Mouse (Mus musculus) cerebellum, adult (tissue): ENCODE results near the gene Smim7.

ENCODE experiments used
- ATAC-seq: cut with Nextera tagmentation; 2 replicates; pipeline ENCODE4 v1.9.2; 2017; ENCODE audit warnings: mild to moderate bottlenecking, moderate library complexity, mixed read lengths; ENCODE audit not compliant: insufficient number of reproducible peaks, low FRiP score, low TSS enrichment

The Smim7 gene

GRCm38 (mm10) chr8:72570633-72571610, at the start of gene Smim7:
Smim7 (minus strand) TSS chr8:72571088.
- peak; percentile 92 for ATAC-seq

- no peak for ATAC-seq
These were observed 19.3 kb upstream of the Smim7 start for GRCm38 (mm10) chr8:72590198-72590597.

- no peak for ATAC-seq
These were observed 18.4 kb upstream of the Smim7 start for GRCm38 (mm10) chr8:72589286-72589685.

GRCm38 (mm10) chr8:72588865-72589264, 18.0 kb upstream of the Smim7 start:
- no peak for ATAC-seq

- ATAC-seq: no peak
These were observed 16.9 kb upstream of the Smim7 start for GRCm38 (mm10) chr8:72587806-72588205.

GRCm38 (mm10) chr8:72584390-72584789, 13.5 kb upstream of the Smim7 start:
- no peak for ATAC-seq

GRCm38 (mm10) chr8:72583056-72583771, 12.3 kb upstream of the Smim7 start:
- ATAC-seq: no peak

- no peak for ATAC-seq
These were observed 8.5 kb upstream of the Smim7 start for GRCm38 (mm10) chr8:72579374-72579773.

GRCm38 (mm10) chr8:72577941-72578340, 7.1 kb upstream of the Smim7 start:
- no peak for ATAC-seq

- no peak for ATAC-seq
These were observed 6.4 kb upstream of the Smim7 start for GRCm38 (mm10) chr8:72577266-72577665.

- ATAC-seq: no peak
These were observed 5.0 kb upstream of the Smim7 start for GRCm38 (mm10) chr8:72575915-72576314.

GRCm38 (mm10) chr8:72573450-72573849, 2.6 kb upstream of the Smim7 start:
- ATAC-seq: no peak

- no peak for ATAC-seq
These were observed 1.6 kb upstream of the Smim7 start for GRCm38 (mm10) chr8:72572507-72572906.

- peak; percentile 39; the same call in 1 of the 2 replicates for ATAC-seq
These were observed 954 bp upstream of the Smim7 start, which contains the start of gene Tmem38a for GRCm38 (mm10) chr8:72571611-72572473. Tmem38a (plus strand) TSS chr8:72572055.

- ATAC-seq: no peak
These were observed 4.9 kb downstream of the Smim7 start for GRCm38 (mm10) chr8:72565970-72566369.

GRCm38 (mm10) chr8:72561111-72561689, 9.7 kb downstream of the Smim7 start:
- ATAC-seq: no peak

- ATAC-seq: no peak
These were observed 15.1 kb downstream of the Smim7 start for GRCm38 (mm10) chr8:72555770-72556169.

- no peak for ATAC-seq
These were observed 21.5 kb downstream of the Smim7 start for GRCm38 (mm10) chr8:72549314-72549892.

- peak; percentile 59; the same call in 1 of the 2 replicates for ATAC-seq
These were observed 22.1 kb downstream of the Smim7 start for GRCm38 (mm10) chr8:72548644-72549313.
